Mouse (Mus musculus) MEL (cell line): ENCODE measurements around the gene Lum. TPM values are rescaled to one million over a fixed set of nuclear protein-coding genes. Genes with fewer than 3 reads are reported as not detected.

Experiments used
- DNase-seq: peaks from one replicate; pipeline ENCODE4 v3.0.0; 2011; ENCODE audit warnings: low read depth, low spot score
- H3K27ac ChIP-seq: 2 replicates; pipeline ENCODE4 v1.5.1; 2012; ENCODE audit warnings: low read depth, mild to moderate bottlenecking, control low read depth, low read length, moderate library complexity; ENCODE audit not compliant: control insufficient read depth
- H3K27me3 ChIP-seq, 2 experiments: fragments of 150-350 bp in 1 of 2; sonication (generic) in 1 of 2; 2 replicates each; pipeline ENCODE4 v1.6.1; 2012; ENCODE audit warnings: low read length in 2 of 2, mild to moderate bottlenecking in 2 of 2, improper control_type of control experiment in 1 of 2, moderate library complexity in 1 of 2; ENCODE audit not compliant: insufficient read depth in 2 of 2, control insufficient read depth in 1 of 2
- H3K36me3 ChIP-seq, 2 experiments: 2 replicates each; pipeline ENCODE4 v1.6.1; 2012 to 2014; ENCODE audit warnings: low read length in 2 of 2, improper control_type of control experiment in 1 of 2, inconsistent platforms in 1 of 2, mild to moderate bottlenecking in 1 of 2; ENCODE audit not compliant: insufficient read depth in 2 of 2, control insufficient read depth in 1 of 2
- H3K4me1 ChIP-seq, 2 experiments: fragments of 150-350 bp in 1 of 2; sonication (generic) in 1 of 2; 2 replicates each; pipeline ENCODE4 v1.6.1; 2012; ENCODE audit warnings: low read length in 2 of 2, improper control_type of control experiment in 1 of 2, mild to moderate bottlenecking in 1 of 2; ENCODE audit not compliant: insufficient read depth in 2 of 2, control insufficient read depth in 1 of 2
- H3K4me3 ChIP-seq, 2 experiments: fragments of 150-350 bp in 1 of 2; sonication (generic) in 1 of 2; 2 replicates each; pipeline ENCODE4 v1.5.1; 2012; ENCODE audit warnings: low read depth in 2 of 2, low read length in 2 of 2, mild to moderate bottlenecking in 2 of 2, moderate library complexity in 2 of 2, control low read depth in 1 of 2, improper control_type of control experiment in 1 of 2; ENCODE audit not compliant: control insufficient read depth in 1 of 2, insufficient read depth in 1 of 2
- H3K79me2 ChIP-seq: 2 replicates; pipeline ENCODE4 v1.6.1; 2012; ENCODE audit warnings: mild to moderate bottlenecking, low read length, moderate library complexity; ENCODE audit not compliant: control insufficient read depth, poor library complexity, insufficient read depth
- H3K9ac ChIP-seq: 2 replicates; pipeline ENCODE4 v1.6.1; 2012; ENCODE audit warnings: low read depth, mild to moderate bottlenecking, control low read depth, low read length, moderate library complexity; ENCODE audit not compliant: control insufficient read depth, poor library complexity, severe bottlenecking
- H3K9me3 ChIP-seq: fragments of 150-350 bp; sonication (generic); replicated peaks from 2 replicates; pipeline ENCODE4 v1.6.1; 2012; ENCODE audit warnings: mild to moderate bottlenecking, low read length, improper control_type of control experiment, moderate library complexity; ENCODE audit not compliant: insufficient read depth
- CHD1 ChIP-seq: IDR thresholded peaks from 2 replicates; pipeline ENCODE4 v1.6.1; 2012; ENCODE audit warnings: low read depth, mild to moderate bottlenecking, inconsistent platforms, low read length, improper control_type of control experiment
- CHD2 ChIP-seq: IDR thresholded peaks from 2 replicates; pipeline ENCODE4 v1.6.1; 2011; ENCODE audit warnings: low read length, improper control_type of control experiment
- CTCF ChIP-seq, 3 experiments: IDR thresholded peaks in 2 of 3; conservative IDR thresholded peaks in 1 of 3; 2 replicates each; pipeline ENCODE4 v1.5.1; 2011 to 2012; ENCODE audit warnings: low read length in 3 of 3, low read depth in 2 of 3, mild to moderate bottlenecking in 2 of 3, improper control_type of control experiment in 1 of 3, inconsistent platforms in 1 of 3, mixed read lengths in 1 of 3, moderate library complexity in 1 of 3; ENCODE audit not compliant: control insufficient read depth in 1 of 3, insufficient read depth in 1 of 3, poor library complexity in 1 of 3, severe bottlenecking in 1 of 3
- E2F4 ChIP-seq: IDR thresholded peaks from 2 replicates; pipeline ENCODE4 v1.6.1; 2011; ENCODE audit warnings: low read depth, low read length, improper control_type of control experiment, borderline replicate concordance
- EP300 ChIP-seq, 2 experiments: IDR thresholded peaks; 2 replicates each; pipeline ENCODE4 v1.6.1; 2011; ENCODE audit warnings: improper control_type of control experiment in 2 of 2, low read length in 2 of 2, low read depth in 1 of 2, mild to moderate bottlenecking in 1 of 2
- GATA1 ChIP-seq: IDR thresholded peaks from 2 replicates; pipeline ENCODE4 v1.6.1; 2011; ENCODE audit warnings: low read depth, low read length, improper control_type of control experiment
- HCFC1 ChIP-seq: IDR thresholded peaks from 2 replicates; pipeline ENCODE4 v1.6.1; 2012; ENCODE audit warnings: low read depth, mild to moderate bottlenecking, inconsistent platforms, low read length, improper control_type of control experiment, moderate library complexity
- JUND ChIP-seq: IDR thresholded peaks from 2 replicates; pipeline ENCODE4 v1.6.1; 2011; ENCODE audit warnings: low read depth, mild to moderate bottlenecking, improper control_type of control experiment, low read length
- MAFK ChIP-seq: IDR thresholded peaks from 2 replicates; pipeline ENCODE4 v1.6.1; 2011; ENCODE audit warnings: low read depth, mild to moderate bottlenecking, low read length, improper control_type of control experiment, borderline replicate concordance
- MAZ ChIP-seq: IDR thresholded peaks from 2 replicates; pipeline ENCODE4 v1.6.1; 2012; ENCODE audit warnings: low read depth, mild to moderate bottlenecking, inconsistent platforms, low read length, improper control_type of control experiment
- MXI1 ChIP-seq: IDR thresholded peaks from 2 replicates; pipeline ENCODE4 v1.6.1; 2011; ENCODE audit warnings: mild to moderate bottlenecking, low read depth, low read length, improper control_type of control experiment
- MYB ChIP-seq: IDR thresholded peaks from 2 replicates; pipeline ENCODE4 v1.6.1; 2011; ENCODE audit warnings: mild to moderate bottlenecking, low read depth, low read length, improper control_type of control experiment
- MYC ChIP-seq: IDR thresholded peaks from 2 replicates; pipeline ENCODE4 v1.6.1; 2011; ENCODE audit warnings: low read depth, mild to moderate bottlenecking, low read length, improper control_type of control experiment, moderate library complexity
- NELFE ChIP-seq: IDR thresholded peaks from 2 replicates; pipeline ENCODE4 v1.6.1; 2011; ENCODE audit warnings: low read depth, low read length, improper control_type of control experiment
- RAD21 ChIP-seq: IDR thresholded peaks from 2 replicates; pipeline ENCODE4 v1.6.1; 2011; ENCODE audit warnings: mild to moderate bottlenecking, low read depth, low read length, improper control_type of control experiment
- SIN3A ChIP-seq: IDR thresholded peaks from 2 replicates; pipeline ENCODE4 v1.6.1; 2012; ENCODE audit warnings: low read length, improper control_type of control experiment, inconsistent platforms
- TAL1 ChIP-seq: IDR thresholded peaks from 2 replicates; pipeline ENCODE4 v1.6.1; 2012; ENCODE audit warnings: mild to moderate bottlenecking, inconsistent platforms, low read length, moderate library complexity, mixed read lengths
- TBP ChIP-seq: IDR thresholded peaks from 2 replicates; pipeline ENCODE4 v1.8.0; 2011; ENCODE audit warnings: low read depth, low read length, improper control_type of control experiment
- USF1 ChIP-seq: IDR thresholded peaks from 2 replicates; pipeline ENCODE4 v1.6.1; 2014; ENCODE audit warnings: low read depth, mild to moderate bottlenecking, inconsistent platforms, low read length, improper control_type of control experiment, moderate library complexity
- ZC3H11A ChIP-seq: IDR thresholded peaks from 2 replicates; pipeline ENCODE4 v1.6.1; 2012; ENCODE audit warnings: low read depth, mild to moderate bottlenecking, inconsistent platforms, low read length, improper control_type of control experiment
- ZMIZ1 ChIP-seq: IDR thresholded peaks from 2 replicates; pipeline ENCODE4 v1.6.1; 2012; ENCODE audit warnings: low read depth, mild to moderate bottlenecking, inconsistent platforms, low read length, improper control_type of control experiment, moderate library complexity
- ZNF384 ChIP-seq: IDR thresholded peaks from 2 replicates; pipeline ENCODE4 v1.6.1; 2012; ENCODE audit warnings: low read depth, mild to moderate bottlenecking, inconsistent platforms, low read length, improper control_type of control experiment
- polyA plus RNA-seq, 2 experiments: library from polyadenylated mRNA; stranded (reverse) in 1 of 2; unstranded in 1 of 2; fragments of >175 nt in 1 of 2; fragments of >200 nt in 1 of 2; gene quantifications; 2 replicates each; pipeline versions ENCODE4 v1.2.1 to v1.2.4; 2012; ENCODE audit warnings: low replicate concordance in 2 of 2, low read depth in 1 of 2; ENCODE audit not compliant: insufficient read length in 2 of 2, insufficient read depth in 1 of 2, missing spikeins in 1 of 2
- total RNA-seq: library from RNA; depleted of rRNA; stranded (reverse); fragments of 300-350 nt; gene quantifications from 2 replicates; pipeline ENCODE4 v1.2.3, GENCODE M21; 2012; rRNA removed

Gene Lum
- total RNA-seq (not detected in 2 replicates), polyA plus RNA-seq (not detected)

DNA sequence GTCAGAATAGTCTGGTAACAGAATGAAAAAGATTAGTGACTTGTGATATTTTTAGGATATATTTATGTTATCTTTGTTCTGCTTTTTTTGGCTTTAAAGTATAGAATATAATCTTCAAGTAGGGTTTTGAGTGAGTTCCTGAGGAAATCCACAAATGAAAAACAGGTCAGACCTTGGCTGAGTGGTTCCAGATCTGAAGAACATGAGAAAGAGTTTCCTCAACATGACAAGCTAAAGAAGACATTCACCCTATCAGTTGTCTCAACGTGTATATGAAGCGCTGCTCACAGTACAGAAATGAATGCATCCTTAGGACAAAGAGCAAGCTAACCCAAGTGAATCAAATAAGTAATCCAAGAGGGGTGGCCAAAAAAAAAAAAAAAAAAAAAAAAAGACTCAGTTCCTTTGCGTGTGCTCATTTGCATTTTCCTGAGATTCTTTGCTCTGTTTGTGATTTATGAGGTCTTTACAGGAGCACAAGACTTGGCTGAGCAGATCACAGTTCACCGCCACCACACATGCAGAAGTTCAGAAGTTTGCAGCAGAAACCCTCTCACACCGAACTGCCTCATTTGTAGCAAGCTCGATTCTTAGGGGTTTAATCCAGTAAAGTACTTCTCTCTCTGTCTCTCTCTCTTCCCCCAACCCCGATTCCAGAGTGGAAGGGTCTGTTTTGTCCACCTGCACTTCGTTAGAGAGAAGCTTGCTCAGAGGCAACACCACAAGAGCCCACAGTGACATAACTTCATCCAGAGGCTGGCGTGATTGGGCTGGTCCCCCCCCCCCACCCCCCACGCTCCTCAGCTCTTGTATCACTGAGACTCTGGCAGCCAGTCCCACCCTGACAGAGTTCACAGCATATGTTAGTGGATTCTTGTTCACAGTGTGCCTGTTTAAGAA, at the start of gene Lum:
Gene Lum (plus strand): TSS at position 172 of the 900 bp plus-strand sequence.
- Histone ChIP-seq H3K79me2 (no peaks in the 10 kb centered on the region), H3K27me3 (no peaks in the 10 kb centered on the region), H3K4me1 (no peaks in the 10 kb centered on the region), H3K9ac (no peak within 1 kb of the TSS), H3K9me3 (no peaks in the 10 kb centered on the region), H3K36me3 (no peaks in the 10 kb centered on the region), H3K4me3 (no peak within 1 kb of the TSS), H3K27ac (no peak within 1 kb of the TSS)
- DNase-seq, result no peak
- TF ChIP-seq MAFK, result no peak
- TF ChIP-seq SIN3A, result no peak
- no peak for TF ChIP-seq E2F4
- TF ChIP-seq MXI1, result no peak
- no peak for TF ChIP-seq GATA1
- no peak for TF ChIP-seq EP300 (IDR thresholded peaks at IDR 0.05; ENCODE audit: low read depth in 1 of 2, low read length in 2 of 2)
- no peak for TF ChIP-seq JUND
- no peak for TF ChIP-seq ZMIZ1
- no peak for TF ChIP-seq TAL1
- TF ChIP-seq TBP, result no peak
- no peak for TF ChIP-seq ZC3H11A
- TF ChIP-seq CTCF (IDR thresholded peaks at IDR 0.05 in 2 of 3, conservative IDR thresholded peaks at IDR 0.05 in 1 of 3; ENCODE audit: control insufficient read depth in 1 of 3, insufficient read depth in 1 of 3, low read depth in 2 of 3, low read length in 3 of 3, poor library complexity in 1 of 3, severe bottlenecking in 1 of 3), result no peak
- TF ChIP-seq CHD2, result no peak
- no peak for TF ChIP-seq ZNF384
- no peak for TF ChIP-seq MYB
- TF ChIP-seq RAD21, result no peak
- TF ChIP-seq MAZ, result no peak

DNA sequence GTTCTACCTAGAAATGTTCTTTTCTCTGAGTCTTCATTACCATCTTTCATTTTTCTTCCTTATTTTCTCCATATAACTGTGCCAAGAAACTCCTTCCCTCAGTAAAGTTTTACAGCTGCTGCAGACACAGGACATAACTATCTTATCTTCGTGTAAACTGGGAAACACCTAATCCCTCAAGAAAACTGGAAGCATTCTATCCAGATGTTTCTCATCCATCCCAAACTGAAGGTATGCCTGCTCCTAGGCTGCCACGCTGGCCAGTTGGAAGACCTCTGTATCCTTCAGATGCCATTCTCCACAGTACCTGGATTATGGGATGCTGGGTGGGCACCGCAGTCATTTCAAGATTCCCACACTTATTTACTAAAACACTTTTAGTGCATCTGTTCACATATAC, 41.6 kb upstream of the Lum start:
- DNase-seq, result no peak
- Histone ChIP-seq H3K79me2 (no peaks in the 10 kb centered on the region), H3K4me1 (no peaks in the 10 kb centered on the region), H3K27me3 (no peaks in the 10 kb centered on the region), H3K9me3 (no peaks in the 10 kb centered on the region)
- TF ChIP-seq NELFE, result no peak
- TF ChIP-seq TAL1, result no peak
- no peak for TF ChIP-seq MYC
- no peak for TF ChIP-seq CHD1
- no peak for TF ChIP-seq HCFC1
- no peak for TF ChIP-seq USF1
- TF ChIP-seq, all 39 proteins: peak for 0
- H3K36me3 ChIP-seq, result no peaks in the 10 kb centered on the region
- no peak overlapping the region for H3K27ac ChIP-seq
- H3K9ac ChIP-seq, result no peak overlapping the region
- no peak overlapping the region for H3K4me3 ChIP-seq
